Mouse (Mus musculus) lung, embryonic 16.5 days (tissue): ENCODE data around the gene Edf1. TPM values are rescaled to one million over a fixed set of nuclear protein-coding genes. Genes with fewer than 3 reads are reported as not detected.
A peak's percentile ranks its signal among the peaks of the same experiment; 100 is the strongest.

Source experiments
- ATAC-seq: fragments of 200-750 bp; cut with Nextera tagmentation; 2 replicates; pipeline ENCODE4 v1.8.0; 2017; ENCODE audit warnings: low read depth, mild to moderate bottlenecking, moderate library complexity
- H3K27ac ChIP-seq: fragments of 300-500 bp; sonication (generic); 2 replicates; pipeline ENCODE4 v1.5.1; 2014; ENCODE audit warnings: mild to moderate bottlenecking, control low read depth, low read length
- H3K27me3 ChIP-seq: fragments of 300-500 bp; sonication (generic); 2 replicates; pipeline ENCODE4 v1.6.1; 2014; ENCODE audit warnings: low read depth, low read length, mixed read lengths; ENCODE audit not compliant: control insufficient read depth, insufficient read depth
- H3K36me3 ChIP-seq: fragments of 300-500 bp; sonication (generic); 2 replicates; pipeline ENCODE4 v1.6.1; 2014; ENCODE audit warnings: low read length; ENCODE audit not compliant: control insufficient read depth, insufficient read depth
- H3K4me1 ChIP-seq: fragments of 300-500 bp; sonication (generic); replicated peaks from 2 replicates; pipeline ENCODE4 v1.6.1; 2014; ENCODE audit warnings: low read length, mixed read lengths; ENCODE audit not compliant: control insufficient read depth, insufficient read depth
- H3K4me2 ChIP-seq: fragments of 300-500 bp; sonication (generic); 2 replicates; pipeline ENCODE4 v1.6.1; 2014; ENCODE audit warnings: low read depth, low read length, control low read depth
- H3K4me3 ChIP-seq: fragments of 300-500 bp; sonication (generic); 2 replicates; pipeline ENCODE4 v1.5.1; 2014; ENCODE audit warnings: mild to moderate bottlenecking, low read length, control low read depth
- H3K9ac ChIP-seq: fragments of 300-500 bp; sonication (generic); 2 replicates; pipeline ENCODE4 v1.6.1; 2014; ENCODE audit warnings: low read length, control low read depth
- H3K9me3 ChIP-seq: fragments of 300-500 bp; sonication (generic); 2 replicates; pipeline ENCODE4 v1.6.1; 2016; ENCODE audit warnings: low read length; ENCODE audit not compliant: control insufficient read depth
- WGBS: fragments of 180-500 bp; shearing (Covaris S2); extraction: QIAGEN DNeasy Blood & Tissue Kit; methylation state at CpG from one replicate; pipeline ENCODE4 v1.1.7; 2014; 5-methylcytosine and 5-hydroxymethylcytosine counted together
- polyA plus RNA-seq: library from polyadenylated mRNA; unstranded; fragments of >200 nt; fragmentation: Nextera tagmentation; extraction: Ambion mirVana; gene quantifications from 2 replicates; pipeline ENCODE4 v1.2.1, GENCODE M21; 2015

Edf1 gene
- polyA plus RNA-seq, 1 experiment from 2014 or later, result 355 TPM

- Histone ChIP-seq H3K9ac (peak overlapping the region; percentile 71), H3K4me1 (peaks cover 43% of the 10 kb centered on the region), H3K36me3 (peaks cover 2% of the 10 kb centered on the region; the same call in 1 of the 2 replicates), H3K27me3 (peaks cover 34% of the 10 kb centered on the region), H3K27ac (peak overlapping the region; percentile 92), H3K4me2 (peak overlapping the region; percentile 91), H3K4me3 (peak overlapping the region; percentile 58), H3K9me3 (no peaks in the 10 kb centered on the region)
- 10% methylated on average over 11 of the region's 11 CpGs for WGBS
- ATAC-seq, result no peak
These were observed 16.5 kb downstream of the Edf1 start for GRCm38 (mm10) chr2:25574136-25574535.

GRCm38 (mm10) chr2:25574579-25575431 lies 17.2 kb downstream of the Edf1 start, which contains the start of the genes Mamdc4 and Phpt1:
Gene Mamdc4 (minus strand): TSS chr2:25574845.
Gene Phpt1 (minus strand): TSS chr2:25575224.
- ATAC-seq, result peak; percentile 98
- Histone ChIP-seq H3K36me3 (peaks cover 2% of the 10 kb centered on the region; the same call in 1 of the 2 replicates), H3K27me3 (peaks cover 41% of the 10 kb centered on the region), H3K9me3 (no peaks in the 10 kb centered on the region), H3K4me1 (peaks cover 43% of the 10 kb centered on the region), H3K4me2 (peak within 1 kb of the TSS; percentile 91), H3K9ac (peak within 1 kb of the TSS; percentile 71), H3K27ac (peak within 1 kb of the TSS; percentile 92), H3K4me3 (peak within 1 kb of the TSS; percentile 58)
- WGBS, result under 1% methylated on average over 42 of the region's 45 CpGs

- 5% methylated on average over 21 of the region's 21 CpGs for WGBS
- Histone ChIP-seq H3K4me3 (peak overlapping the region; percentile 58), H3K9me3 (no peaks in the 10 kb centered on the region), H3K4me2 (peak overlapping the region; percentile 91), H3K9ac (peak overlapping the region; percentile 69), H3K27me3 (peaks cover 48% of the 10 kb centered on the region), H3K4me1 (peaks cover 43% of the 10 kb centered on the region), H3K27ac (peak overlapping the region; percentile 92), H3K36me3 (0 out of 2 replicates have a peak, but pooled peaks cover 2% of the 10 kb centered on the region)
- peak; percentile 11; the same call in 1 of the 2 replicates for ATAC-seq
These were observed 17.9 kb downstream of the Edf1 start for GRCm38 (mm10) chr2:25575432-25576027.

- Histone ChIP-seq H3K36me3 (0 out of 2 replicates have a peak, but pooled peaks cover 2% of the 10 kb centered on the region), H3K4me3 (no peak overlapping the region), H3K4me2 (peak overlapping the region; percentile 91), H3K9me3 (no peaks in the 10 kb centered on the region), H3K4me1 (peaks cover 46% of the 10 kb centered on the region), H3K27ac (no peak overlapping the region), H3K27me3 (peaks cover 55% of the 10 kb centered on the region), H3K9ac (peak overlapping the region; percentile 69)
- no peak for ATAC-seq
- 73% methylated on average over 16 of the region's 16 CpGs for WGBS
These were observed 18.6 kb downstream of the Edf1 start for GRCm38 (mm10) chr2:25576028-25576850.

GRCm38 (mm10) chr2:25576965-25577891 lies 19.6 kb downstream of the Edf1 start:
- no peak for ATAC-seq
- no peaks in the 10 kb centered on the region for H3K36me3 ChIP-seq
- peak overlapping the region; percentile 34 for H3K4me2 ChIP-seq
- peak overlapping the region; percentile 39; the same call in 1 of the 2 replicates for H3K9ac ChIP-seq
- peaks cover 51% of the 10 kb centered on the region for H3K4me1 ChIP-seq
- H3K4me3 ChIP-seq, result peak overlapping the region; percentile 35
- 16% methylated on average over 92 of the region's 92 CpGs for WGBS
- no peak overlapping the region for H3K27ac ChIP-seq
- no peaks in the 10 kb centered on the region for H3K9me3 ChIP-seq
- H3K27me3 ChIP-seq, result peaks cover 57% of the 10 kb centered on the region

- Histone ChIP-seq H3K36me3 (no peaks in the 10 kb centered on the region; the same call in 1 of the 2 replicates), H3K27me3 (peaks cover 57% of the 10 kb centered on the region), H3K4me1 (peaks cover 49% of the 10 kb centered on the region), H3K9ac (peak overlapping the region; percentile 39; the same call in 1 of the 2 replicates), H3K9me3 (no peaks in the 10 kb centered on the region), H3K4me3 (peak overlapping the region; percentile 35), H3K27ac (no peak overlapping the region), H3K4me2 (peak overlapping the region; percentile 34)
- WGBS, result 5% methylated on average over 75 of the region's 75 CpGs
- ATAC-seq, result no peak
These were observed 20.5 kb downstream of the Edf1 start for GRCm38 (mm10) chr2:25577951-25578795.

- H3K4me1 ChIP-seq, result peaks cover 40% of the 10 kb centered on the region
These were observed 21.4 kb downstream of the Edf1 start for GRCm38 (mm10) chr2:25578796-25579736.

More at GRCm38 (mm10) chr2:25578796-25579736, 21.4 kb downstream of the Edf1 start:
- WGBS, result 3% methylated on average over 77 of the region's 77 CpGs
- H3K36me3 ChIP-seq, result peaks cover 2% of the 10 kb centered on the region; the same call in 1 of the 2 replicates
- H3K4me2 ChIP-seq, result peak overlapping the region; percentile 39
- no peak for ATAC-seq
- H3K27me3 ChIP-seq, result peaks cover 57% of the 10 kb centered on the region
- H3K27ac ChIP-seq, result no peak overlapping the region
- peak overlapping the region; percentile 13; the same call in 1 of the 2 replicates for H3K4me3 ChIP-seq
- no peaks in the 10 kb centered on the region for H3K9me3 ChIP-seq
- no peak overlapping the region for H3K9ac ChIP-seq
